Mouse (Mus musculus) 416B (cell line): Measurements from ENCODE around the gene Cks1b.

Experiments
- DNase-seq: peaks from one replicate; pipeline ENCODE4 v3.0.0; 2011; ENCODE audit warnings: low read depth

The Cks1b gene

DNA sequence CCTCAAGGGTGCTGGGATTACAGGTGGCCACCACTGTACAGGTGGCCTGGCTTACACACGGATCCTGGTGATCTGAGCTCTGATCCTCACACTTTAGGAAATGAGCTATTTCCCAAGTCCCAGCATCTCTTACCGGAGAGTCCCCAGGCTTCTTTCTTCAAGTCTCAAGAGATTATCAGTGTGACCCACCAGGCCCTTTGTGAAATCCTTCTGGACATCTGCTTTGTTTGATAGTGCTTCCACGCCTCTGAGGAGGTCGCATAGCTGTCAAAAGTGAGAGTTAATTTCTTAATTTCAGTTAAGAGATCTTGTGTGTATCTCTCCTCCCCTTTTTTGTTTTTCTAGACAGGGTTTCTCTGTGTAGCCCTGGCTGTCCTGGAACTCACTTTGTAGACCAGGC is 7.7 kb upstream of the Cks1b start:
- no peak for DNase-seq

DNA sequence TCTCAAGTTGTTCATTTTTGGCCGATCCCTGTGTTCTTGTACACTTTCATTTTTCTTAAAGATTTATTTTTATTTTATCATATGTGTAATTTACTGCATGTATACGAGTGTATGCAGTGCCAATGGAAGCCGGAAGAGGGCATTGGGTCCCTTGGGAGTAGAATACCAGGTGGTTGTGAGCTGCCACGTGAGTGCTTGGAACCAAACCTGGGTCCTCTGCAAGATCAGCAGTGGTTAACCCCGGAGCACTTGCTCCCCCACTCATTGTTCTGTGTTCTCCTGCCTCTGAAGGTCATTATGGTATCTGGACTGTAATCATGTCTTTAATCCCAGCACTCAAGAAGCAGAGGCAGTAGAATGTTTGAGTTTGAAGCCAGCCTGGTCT is 7.0 kb upstream of the Cks1b start:
- DNase-seq: no peak

DNA sequence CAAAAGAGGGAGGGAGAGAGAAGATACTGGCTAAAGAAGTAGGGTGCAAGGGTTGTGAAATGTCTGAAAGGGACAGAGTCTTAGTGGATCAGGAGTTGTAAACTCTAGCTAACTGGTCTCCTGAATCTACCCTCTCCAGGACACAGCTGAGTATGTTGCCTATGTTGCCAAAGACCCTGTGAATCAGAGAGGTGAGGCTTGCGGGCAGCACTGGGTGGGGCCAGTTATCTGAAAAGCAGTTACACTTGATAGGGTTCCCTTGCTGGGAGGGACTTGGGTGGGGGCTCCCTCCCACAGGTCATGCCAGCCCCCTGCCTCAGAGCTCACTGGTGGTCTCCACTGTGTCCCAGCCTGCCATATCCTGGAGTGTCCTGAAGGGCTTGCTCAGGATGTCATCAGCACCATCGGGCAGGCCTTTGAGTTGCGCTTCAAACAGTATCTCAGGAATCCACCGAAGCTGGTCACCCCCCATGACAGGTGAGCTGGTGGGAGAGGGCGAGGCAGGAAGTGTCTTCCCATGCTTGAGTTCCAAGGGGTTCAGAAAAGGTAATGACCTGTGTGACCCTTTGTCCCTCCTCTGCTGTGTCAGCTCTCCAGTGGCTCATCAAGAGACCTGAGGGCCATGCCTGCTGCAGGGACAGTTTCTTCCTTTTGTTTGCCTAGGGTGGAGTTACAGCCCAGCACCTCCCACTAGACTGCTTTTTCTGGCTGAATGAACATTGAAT is 6.4 kb upstream of the Cks1b start:
- DNase-seq: no peak

DNA sequence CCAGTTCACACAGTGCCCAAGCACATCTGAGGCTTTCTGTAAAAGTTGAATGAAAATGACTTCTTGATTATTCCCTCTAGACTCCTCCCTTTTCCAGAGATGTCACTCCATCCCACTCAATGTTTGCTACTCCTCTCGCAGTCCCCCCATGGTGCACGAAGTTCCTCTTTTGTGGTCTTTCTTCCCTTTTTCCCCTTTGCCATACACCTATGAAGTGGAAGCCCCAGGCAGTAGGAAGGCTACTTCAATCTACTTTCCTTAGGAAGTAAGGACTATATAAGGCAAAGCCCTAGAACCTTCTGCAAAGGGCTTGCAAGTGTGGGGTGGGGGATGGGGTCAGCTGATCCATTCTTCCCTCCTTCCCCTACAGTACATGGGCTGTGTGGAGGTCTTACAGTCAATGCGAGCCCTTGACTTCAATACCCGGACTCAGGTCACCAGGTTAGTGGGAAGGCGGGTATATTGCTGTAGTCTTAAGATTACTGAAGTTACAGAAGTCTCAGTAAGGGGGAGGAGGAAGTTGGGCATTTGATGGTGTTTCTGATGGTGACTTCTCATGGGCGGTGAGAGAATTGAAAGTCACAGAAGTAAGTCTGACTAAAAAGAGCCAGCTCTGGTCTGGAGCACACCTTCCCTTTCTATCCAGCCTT is 4.5 kb upstream of the Cks1b start:
- no peak for DNase-seq

DNA sequence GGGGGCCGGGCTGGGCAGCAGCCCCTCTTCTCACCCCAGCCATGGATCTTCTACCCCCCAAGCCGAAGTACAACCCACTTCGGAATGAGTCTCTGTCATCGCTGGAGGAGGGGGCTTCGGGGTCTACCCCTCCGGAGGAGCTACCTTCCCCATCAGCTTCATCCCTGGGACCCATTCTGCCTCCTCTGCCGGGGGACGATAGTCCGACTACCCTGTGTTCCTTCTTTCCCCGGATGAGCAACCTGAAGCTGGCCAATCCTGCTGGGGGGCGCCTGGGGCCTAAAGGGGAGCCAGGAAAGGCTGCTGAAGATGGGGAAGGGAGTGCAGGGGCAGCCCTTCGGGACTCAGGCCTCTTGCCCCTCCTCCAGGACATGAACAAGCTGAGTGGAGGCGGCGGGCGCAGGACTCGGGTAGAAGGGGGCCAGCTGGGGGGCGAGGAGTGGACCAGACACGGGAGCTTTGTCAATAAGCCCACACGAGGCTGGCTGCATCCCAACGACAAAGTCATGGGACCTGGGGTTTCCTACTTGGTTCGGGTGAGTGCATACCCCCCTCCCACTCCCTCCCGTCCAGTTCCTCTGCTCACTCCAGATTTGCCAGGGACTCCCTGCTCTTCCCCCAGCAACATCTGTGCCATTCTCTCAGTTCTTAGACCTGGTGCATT is 3.8 kb upstream of the Cks1b start:
- DNase-seq: no peak

DNA sequence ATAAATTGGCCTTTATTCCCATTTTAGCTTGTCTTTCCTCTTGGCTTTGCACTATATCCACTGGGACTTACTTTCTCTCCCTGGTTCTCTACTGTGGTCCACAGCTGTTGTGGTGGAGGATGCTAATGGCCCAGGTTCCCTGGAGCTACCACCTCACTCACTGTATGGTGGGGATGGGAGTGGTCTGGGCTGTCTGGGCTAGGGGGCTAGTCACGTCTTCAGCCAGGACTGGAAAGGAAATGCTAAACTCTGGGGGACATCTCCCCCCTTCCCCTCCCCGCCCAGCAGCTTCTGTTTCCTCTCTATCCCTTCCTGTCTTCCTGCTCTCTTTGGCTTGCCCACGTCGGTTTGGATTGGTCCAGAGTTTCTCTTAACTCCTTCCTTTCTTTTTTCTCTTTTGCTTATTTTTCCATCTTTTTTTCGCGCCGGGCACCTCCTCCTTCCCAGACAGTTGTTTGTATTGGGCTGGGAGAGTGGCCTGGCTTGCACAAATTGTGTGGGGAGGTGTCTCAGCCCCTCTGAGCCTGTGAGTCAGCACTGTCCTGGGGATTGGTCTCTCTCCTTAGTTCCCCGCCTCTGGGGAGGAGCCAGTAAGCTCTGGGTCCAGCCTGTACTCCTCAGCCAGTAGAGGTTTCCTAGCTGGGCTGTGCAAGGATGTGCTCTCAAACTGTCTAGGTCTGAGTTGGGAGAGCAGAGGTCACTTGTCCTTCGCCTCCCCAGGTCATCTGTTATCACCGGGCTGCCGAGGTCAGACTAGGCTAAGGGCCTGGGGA is 3.0 kb upstream of the Cks1b start:
- DNase-seq: peak; percentile 76

DNA sequence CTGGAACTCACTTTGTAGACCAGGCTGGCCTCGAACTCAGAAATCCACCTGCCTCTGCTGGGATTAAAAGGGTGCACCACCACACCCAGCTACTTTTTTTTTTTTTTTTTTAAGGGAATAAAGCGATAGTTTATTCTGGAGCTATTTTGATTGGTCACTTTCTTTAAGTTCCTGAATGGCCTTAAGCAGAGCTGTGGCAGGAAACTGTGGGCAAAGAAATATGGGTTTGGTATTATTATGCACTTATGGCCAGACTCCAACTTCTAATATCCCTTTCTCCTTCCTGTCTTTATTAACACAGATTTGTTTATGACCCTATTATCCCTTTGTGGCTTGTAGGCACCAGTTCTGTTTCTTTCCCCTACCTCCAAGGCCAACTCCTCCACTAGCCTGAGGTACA is 2.2 kb upstream of the Cks1b start:
- DNase-seq: peak; percentile 78

DNA sequence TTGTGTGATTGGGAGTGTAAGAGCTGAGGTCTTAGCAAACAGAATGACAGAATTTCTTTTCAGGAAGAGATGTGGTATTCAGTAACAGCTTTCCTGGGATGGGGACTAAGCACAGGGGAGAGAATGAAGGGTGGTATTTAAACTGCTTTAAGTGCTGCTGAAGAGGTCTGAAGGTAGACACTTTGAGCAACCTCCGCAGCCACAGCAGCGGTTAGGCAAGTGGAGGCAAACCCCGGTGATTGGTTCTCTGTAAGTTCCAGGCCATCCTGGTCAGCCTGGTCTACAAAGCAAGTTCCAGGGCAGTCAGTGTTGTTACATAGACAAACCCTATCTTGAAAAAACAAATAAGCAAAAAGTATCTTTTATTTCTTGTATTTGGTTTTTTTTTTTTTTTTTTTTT is 1.8 kb upstream of the Cks1b start:
- DNase-seq: peak; percentile 58

DNA sequence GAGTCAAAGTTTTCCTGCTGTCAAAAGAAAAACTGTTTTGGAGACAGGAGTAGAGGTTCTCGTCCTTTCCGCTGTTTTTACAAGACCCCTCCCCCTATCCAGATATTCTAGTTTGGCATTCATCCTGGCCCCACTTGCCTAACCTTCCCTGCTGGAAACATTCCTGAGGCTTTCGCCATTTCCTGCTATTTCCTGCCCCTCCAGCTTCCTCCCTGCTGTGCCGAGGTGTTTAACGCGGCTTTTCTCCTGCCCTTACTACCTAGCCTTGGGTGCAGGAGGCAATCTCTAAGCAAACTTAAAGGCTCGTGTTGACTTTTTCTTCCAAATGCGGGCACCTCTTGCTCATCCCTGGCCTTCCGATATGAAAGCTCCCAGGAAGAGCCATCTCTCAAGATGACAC is 1.4 kb upstream of the Cks1b start:
- DNase-seq: no peak

DNA sequence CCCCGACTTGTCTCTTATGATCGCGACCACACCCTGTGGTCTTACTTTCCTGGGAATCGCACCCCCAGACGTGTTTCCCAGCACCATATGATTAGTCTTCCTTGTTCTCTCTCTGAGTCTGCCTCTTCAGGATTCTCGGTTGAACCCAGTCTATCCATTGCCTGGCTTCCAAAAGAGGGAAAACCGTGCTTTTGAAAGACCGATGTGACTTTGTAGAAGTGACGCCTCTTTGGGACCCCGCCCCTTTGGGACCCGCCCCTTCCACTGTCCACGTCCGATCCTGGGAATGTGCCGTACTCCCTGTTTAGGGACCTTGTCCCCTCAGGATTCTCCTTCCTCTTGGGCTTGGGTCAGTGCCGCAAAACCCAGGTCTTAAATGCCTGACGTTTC is 673 bp upstream of the Cks1b start:
- DNase-seq: no peak

DNA sequence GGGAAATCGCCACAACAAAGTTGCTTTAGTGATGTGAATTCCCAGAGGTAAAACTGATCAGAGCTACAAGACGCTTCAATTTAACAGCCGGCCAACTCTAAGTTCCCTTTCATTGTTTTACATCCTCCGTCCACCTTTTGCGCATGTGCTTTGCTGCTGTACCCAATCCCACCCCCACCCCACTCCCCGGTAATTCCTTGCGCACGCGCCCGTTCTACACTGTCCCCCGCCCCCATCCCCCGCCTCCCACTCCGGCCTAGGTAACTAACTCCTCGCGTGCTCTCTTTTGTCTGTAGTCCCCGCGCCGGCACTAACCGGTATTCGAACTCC is 378 bp downstream of the Cks1b start:
- DNase-seq: peak; percentile 91

DNA sequence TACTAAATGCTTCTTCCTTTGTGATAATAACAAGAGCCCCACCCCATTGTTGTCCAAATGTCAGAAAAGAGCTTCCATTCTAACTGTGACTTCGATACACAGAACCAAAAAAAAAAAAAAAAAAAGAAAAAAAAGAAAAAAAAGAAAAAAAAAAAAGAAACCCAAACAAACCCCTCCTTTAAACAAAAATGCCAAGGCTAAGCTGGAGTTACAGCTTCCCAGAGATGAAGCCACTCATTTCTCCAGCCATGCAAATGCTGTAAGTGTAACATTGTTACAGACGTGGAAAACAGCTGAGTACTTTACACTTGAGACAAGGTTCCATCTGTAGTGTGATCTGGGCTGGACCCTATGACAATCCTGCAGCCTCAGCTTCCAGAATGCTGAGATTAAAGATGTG is 1.1 kb downstream of the Cks1b start:
- no peak for DNase-seq

DNA sequence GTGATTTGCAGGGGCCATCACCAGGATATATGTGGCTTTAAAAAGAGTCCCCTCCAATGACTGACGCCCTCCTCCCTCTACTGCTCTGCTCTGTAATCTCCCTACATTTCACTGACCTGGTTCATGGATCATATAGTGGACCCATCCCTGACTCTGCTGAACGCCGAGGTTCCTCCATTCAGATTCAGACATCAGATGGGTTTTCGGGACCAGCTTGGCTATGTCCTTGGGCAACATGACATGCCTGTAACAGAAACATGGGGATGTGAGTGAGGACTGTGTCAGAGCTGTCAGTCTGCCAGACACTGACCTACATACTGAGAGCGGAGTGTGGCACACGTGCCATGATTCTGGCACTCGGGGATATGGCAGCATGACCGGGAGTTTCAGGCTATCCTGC is 2.0 kb downstream of the Cks1b start:
- DNase-seq: no peak

DNA sequence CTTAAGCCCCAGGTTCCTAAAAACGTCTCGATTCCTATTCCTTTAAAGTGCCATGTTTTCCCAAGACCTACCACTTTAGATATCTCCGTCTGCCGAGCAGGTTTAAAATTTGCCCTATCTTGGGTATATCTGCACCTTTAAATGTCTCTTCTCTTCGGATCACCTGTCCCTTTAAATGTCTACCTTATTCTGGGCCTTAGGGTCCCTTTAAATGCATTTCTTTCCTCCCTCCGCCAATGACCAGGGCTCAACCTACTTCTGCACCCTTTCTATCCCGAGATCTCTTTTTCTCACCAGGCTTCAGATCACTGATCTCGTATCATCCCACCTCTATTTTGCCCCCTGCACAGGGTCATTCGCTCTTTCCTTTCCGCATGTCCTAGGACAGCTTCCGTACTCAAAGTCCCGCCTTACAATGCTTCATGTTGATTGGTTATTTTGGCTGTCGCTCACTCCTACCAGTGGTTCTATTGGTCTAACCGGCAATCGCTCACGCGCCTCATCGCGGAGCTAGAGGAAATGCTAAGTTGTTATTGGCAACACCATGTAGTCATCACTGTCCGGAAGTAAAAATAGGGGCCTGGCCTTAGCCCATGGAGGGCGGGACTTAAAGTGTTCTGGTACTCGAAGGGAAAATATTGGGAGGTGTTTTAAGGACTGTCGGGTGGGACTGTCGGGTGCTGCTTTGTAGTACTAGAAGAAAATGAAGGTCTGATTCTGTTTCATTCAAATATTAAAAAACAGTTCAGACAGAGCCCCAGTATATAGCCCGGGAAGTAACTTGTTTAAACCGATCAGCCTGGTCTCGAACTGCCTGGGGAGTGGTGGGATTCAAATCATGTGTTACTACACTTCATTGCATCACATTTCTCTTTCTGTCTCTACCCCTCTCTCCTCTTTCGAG is 6.4 kb downstream of the Cks1b start, which contains the start of gene Flad1:
TSS of gene Flad1 (minus strand) at position 381 of the 904 bp plus-strand sequence.
- peak; percentile 100 for DNase-seq

DNA sequence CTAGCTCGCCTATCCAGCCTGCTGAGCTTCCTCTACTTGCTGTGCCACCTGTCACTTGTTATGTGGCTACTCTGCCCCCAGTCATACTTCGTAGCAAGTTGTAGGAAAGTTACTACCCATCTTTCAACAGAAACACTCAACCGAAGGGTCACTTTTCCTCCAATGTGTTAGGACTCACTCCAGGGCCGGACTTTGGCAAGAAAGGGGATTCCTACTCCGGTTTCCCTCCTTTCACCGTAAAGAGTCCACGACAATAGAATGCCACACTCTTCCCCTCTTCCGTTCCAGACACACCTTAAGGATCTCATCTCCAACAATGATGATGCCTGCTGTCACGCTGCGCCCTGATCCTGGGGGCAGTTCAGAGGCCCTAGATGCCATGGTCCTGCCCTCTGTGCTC is 7.3 kb downstream of the Cks1b start:
- no peak for DNase-seq

DNA sequence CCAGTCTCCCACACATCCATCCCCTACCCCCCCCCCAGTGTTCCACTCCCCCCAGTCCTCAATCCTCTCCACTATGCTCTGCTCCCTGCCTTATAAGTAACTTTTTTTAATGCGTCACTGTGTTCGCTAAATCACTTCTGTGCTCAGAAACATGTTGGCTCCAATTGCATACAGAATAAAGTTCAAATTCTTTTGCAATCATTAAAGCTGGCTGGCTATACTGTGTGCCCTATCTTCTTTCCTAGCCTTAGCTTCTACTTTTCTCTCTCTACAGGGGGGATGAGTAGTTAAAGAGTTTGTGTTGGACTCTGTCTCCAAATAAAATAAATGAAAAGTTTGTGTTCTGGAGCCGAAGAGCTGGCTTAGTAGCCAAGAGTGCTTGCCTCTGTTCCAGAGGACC is 8.5 kb downstream of the Cks1b start:
- no peak for DNase-seq

DNA sequence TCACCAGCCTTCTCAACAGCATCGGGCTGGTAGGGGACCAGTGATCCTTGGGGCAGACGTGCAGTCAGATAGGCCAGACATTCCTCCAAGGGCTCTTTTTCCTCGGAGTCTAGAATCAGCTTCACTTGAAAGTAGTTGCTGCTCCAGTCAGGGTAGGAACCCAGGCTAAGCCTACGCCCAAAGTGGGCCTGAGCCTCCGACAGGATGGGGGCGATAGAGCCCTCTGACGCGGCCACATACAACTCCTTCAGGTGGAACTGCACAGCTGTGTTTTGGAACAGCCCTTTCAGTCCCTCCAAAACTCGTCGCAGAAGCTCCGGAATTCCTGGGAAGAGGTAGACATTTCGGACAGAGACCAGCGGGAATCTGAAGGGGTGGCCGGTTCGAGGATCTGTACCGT is 9.7 kb downstream of the Cks1b start:
- no peak for DNase-seq

DNA sequence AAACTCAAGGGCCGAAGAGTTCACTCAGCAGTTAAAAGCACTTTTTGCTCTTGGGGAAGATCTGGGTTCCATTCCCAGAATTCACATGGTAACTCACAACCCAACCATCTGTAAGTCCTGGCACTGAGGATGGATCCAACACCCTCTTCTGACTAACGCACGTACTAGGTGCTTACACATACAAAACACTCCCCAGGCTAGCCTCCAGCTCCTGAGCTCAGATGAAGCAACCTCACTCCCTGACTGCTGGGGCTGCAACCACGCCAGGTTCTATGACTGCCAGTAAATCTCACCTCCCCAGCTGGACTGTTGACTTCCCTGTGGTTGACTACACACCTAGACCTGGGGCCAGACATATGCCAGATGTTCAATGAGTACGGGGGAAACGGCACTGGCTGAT is 11.3 kb downstream of the Cks1b start:
- DNase-seq: no peak

DNA sequence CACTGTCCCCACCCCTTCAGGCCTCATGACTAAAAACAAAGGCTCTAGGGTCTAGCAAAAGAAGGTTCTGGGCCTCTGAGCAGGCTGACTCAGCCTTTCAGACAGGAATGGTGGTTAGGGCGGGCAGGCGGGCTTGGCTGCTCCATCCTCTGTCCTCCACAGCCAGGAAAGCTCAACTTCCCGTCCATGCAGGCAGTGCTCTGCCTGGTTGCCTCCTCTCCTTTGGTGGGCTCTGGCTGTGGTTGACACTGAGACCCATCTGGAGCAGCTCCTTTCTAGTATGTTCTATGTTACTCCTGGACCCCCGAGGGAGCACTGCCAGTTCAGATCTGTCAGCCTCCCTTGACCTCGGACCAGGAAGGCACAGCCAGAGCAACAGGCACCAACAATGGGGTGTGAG is 15.5 kb downstream of the Cks1b start, which contains the start of gene Lenep:
TSS of gene Lenep (minus strand) at position 101 of the 400 bp plus-strand sequence.
- no peak for DNase-seq

DNA sequence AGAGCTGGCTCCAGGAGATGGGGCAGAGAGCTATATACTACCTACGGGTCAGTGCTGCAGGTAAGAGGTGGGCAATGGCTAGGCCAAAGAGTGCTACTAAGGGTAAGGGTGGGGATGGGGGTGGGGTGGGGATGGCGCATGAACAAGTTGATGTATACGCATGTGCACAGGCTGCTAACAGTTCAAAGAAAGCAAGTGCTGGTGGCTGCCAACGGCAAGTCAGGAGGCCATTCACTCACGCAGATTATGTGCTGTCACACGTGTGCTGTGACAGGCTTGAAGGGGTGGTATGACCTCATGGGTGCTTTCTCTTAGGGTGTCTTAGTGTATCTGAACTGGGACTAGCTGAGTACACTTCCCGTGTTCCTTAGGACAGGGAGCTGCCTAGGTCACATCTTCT is 16.9 kb downstream of the Cks1b start:
- no peak for DNase-seq

DNA sequence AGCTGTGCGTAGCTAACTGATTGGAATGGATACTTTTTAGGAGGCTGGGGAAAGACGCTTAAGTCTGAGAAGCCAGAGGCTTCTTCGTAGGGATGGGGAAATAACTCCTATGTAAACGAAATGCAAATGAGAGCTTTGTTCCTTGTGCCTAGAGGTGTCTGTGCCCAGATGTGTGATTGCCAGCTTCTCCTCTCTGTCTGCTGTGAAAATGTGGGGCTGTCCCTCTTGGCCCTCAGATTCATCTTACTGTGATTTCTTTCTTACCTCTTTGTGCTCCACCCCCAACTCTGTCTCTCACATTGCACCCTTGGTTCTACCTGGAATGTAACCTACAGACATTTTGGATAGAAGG is 21.6 kb downstream of the Cks1b start:
- no peak for DNase-seq
